Mouse (Mus musculus) erythroblast, embryonic 14.5 days (primary cell): ENCODE measurements around the gene Gm5475. TPM values are rescaled to one million over a fixed set of nuclear protein-coding genes. Genes with fewer than 3 reads are reported as not detected.
"Not testable (repeated sequence)": the region's sequence is repeated elsewhere in the genome, so short reads cannot be mapped to it uniquely, and the experiment has no call there.

Experiments
- H3K27me3 ChIP-seq: 2 replicates; pipeline ENCODE4 v1.6.1; 2012; ENCODE audit warnings: inconsistent platforms; ENCODE audit not compliant: control insufficient read depth
- H3K36me3 ChIP-seq: 2 replicates; pipeline ENCODE4 v1.6.1; 2012; ENCODE audit warnings: mild to moderate bottlenecking, inconsistent platforms; ENCODE audit not compliant: control insufficient read depth
- H3K4me1 ChIP-seq: 2 replicates; pipeline ENCODE4 v1.6.1; 2012; ENCODE audit warnings: inconsistent platforms; ENCODE audit not compliant: control insufficient read depth
- H3K4me3 ChIP-seq: replicated peaks from 2 replicates; pipeline ENCODE3; 2012; ENCODE audit warnings: moderate library complexity, mild to moderate bottlenecking, inconsistent platforms
- H3K9me3 ChIP-seq: 2 replicates; pipeline ENCODE4 v1.6.1; 2012; ENCODE audit warnings: low read length, inconsistent platforms, mixed read lengths; ENCODE audit not compliant: control insufficient read depth
- GATA1 ChIP-seq: IDR thresholded peaks from 2 replicates; pipeline ENCODE4 v1.6.1; 2012; ENCODE audit warnings: low read length, inconsistent platforms, mixed read lengths
- TAL1 ChIP-seq: IDR thresholded peaks from 3 replicates; pipeline ENCODE4 v1.6.1; 2012; ENCODE audit warnings: low read length, inconsistent platforms, mixed read lengths
- polyA plus RNA-seq: library from polyadenylated mRNA; stranded (reverse); fragments of >175 nt; gene quantifications from 2 replicates; pipeline ENCODE4 v1.2.3, GENCODE M21; 2012

Gene Gm5475
- polyA plus RNA-seq = not detected in 2 replicates

DNA sequence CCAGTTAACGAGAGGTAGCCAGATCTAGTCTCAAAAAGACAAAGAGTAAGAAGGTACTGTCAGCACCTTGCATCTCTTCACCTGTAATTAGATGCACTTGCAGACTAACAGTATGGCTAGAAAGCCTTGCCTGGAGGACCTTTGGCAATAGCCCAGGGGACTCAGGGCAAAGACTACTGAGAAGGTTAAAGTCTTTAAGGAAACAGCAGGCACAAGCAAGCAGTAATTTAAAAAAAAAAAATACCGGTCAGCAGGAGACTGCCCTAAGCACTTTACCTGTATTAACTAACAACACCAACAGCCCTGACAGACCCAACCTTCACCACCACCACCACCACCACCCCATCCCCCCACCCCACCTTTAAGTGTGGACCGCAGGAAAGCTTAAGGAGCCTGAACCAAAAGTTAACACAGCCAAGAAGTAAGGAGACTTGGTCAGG is at the start of gene Gm5475:
TSS of gene Gm5475 (plus strand) at position 390 of the 440 bp plus-strand sequence.
- peaks cover 42% of the 10 kb centered on the region for H3K36me3 ChIP-seq
- peaks cover 36% of the 10 kb centered on the region for H3K27me3 ChIP-seq
- H3K4me3 ChIP-seq = peak within 1 kb of the TSS; percentile 93
- H3K4me1 ChIP-seq = peaks cover 68% of the 10 kb centered on the region
- not testable (repeated sequence) for H3K9me3 ChIP-seq

- TF ChIP-seq GATA1 = no peak
- TF ChIP-seq TAL1 = no peak
- no peaks in the 10 kb centered on the region; the same call in 1 of the 2 replicates for H3K9me3 ChIP-seq
These were observed 46.9 kb upstream of the Gm5475 start for GRCm38 (mm10) chr15:100375066-100375465.

GRCm38 (mm10) chr15:100377847-100378505 is 44.0 kb upstream of the Gm5475 start:
- H3K9me3 ChIP-seq, H3K36me3 ChIP-seq, H3K27me3 ChIP-seq, H3K4me3 ChIP-seq, H3K4me1 ChIP-seq: not testable (repeated sequence)

More at GRCm38 (mm10) chr15:100375066-100375465, 46.9 kb upstream of the Gm5475 start:
- Histone ChIP-seq H3K27me3 (no peaks in the 10 kb centered on the region), H3K4me1 (peaks cover 2% of the 10 kb centered on the region; the same call in 1 of the 2 replicates), H3K36me3 (no peaks in the 10 kb centered on the region), H3K4me3 (no peak overlapping the region)

DNA sequence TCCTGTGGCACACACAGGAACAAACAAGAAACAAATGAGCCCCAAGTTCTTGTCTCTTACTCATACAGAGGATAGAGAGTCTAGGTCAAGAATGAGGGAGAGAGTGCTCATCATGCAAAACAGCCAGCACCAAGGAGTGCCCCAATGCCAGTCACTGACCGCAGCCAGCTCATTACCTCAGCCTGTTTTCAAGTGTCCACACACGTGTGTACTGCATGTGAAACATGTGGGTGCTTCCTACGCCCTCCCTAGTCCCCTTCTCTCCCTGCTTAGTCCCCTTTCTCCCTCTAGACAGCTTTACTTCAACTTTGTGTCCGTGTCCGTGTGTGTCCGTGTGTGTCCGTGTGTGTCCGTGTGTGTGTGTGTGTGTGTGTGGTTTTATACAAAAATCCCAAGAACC is 42.3 kb upstream of the Gm5475 start:
- no peak overlapping the region for H3K4me3 ChIP-seq
- no peaks in the 10 kb centered on the region for H3K36me3 ChIP-seq
- H3K27me3 ChIP-seq = no peaks in the 10 kb centered on the region
- H3K4me1 ChIP-seq = peaks cover 4% of the 10 kb centered on the region
- H3K9me3 ChIP-seq = no peaks in the 10 kb centered on the region
- TF ChIP-seq TAL1 (no peak), GATA1 (no peak)

GRCm38 (mm10) chr15:100380104-100380503 is 41.8 kb upstream of the Gm5475 start:
- Histone ChIP-seq H3K4me1 (peaks cover 4% of the 10 kb centered on the region), H3K36me3 (no peaks in the 10 kb centered on the region), H3K9me3 (no peaks in the 10 kb centered on the region), H3K27me3 (no peaks in the 10 kb centered on the region), H3K4me3 (no peak overlapping the region)
- no peak for TF ChIP-seq GATA1
- no peak for TF ChIP-seq TAL1

- Histone ChIP-seq H3K4me3 (no peak overlapping the region), H3K4me1 (peaks cover 25% of the 10 kb centered on the region), H3K36me3 (peaks cover 39% of the 10 kb centered on the region), H3K27me3 (no peaks in the 10 kb centered on the region), H3K9me3 (no peaks in the 10 kb centered on the region)
- TF ChIP-seq TAL1 = no peak
- no peak for TF ChIP-seq GATA1
These were observed 36.2 kb upstream of the Gm5475 start for GRCm38 (mm10) chr15:100385705-100386104.

DNA sequence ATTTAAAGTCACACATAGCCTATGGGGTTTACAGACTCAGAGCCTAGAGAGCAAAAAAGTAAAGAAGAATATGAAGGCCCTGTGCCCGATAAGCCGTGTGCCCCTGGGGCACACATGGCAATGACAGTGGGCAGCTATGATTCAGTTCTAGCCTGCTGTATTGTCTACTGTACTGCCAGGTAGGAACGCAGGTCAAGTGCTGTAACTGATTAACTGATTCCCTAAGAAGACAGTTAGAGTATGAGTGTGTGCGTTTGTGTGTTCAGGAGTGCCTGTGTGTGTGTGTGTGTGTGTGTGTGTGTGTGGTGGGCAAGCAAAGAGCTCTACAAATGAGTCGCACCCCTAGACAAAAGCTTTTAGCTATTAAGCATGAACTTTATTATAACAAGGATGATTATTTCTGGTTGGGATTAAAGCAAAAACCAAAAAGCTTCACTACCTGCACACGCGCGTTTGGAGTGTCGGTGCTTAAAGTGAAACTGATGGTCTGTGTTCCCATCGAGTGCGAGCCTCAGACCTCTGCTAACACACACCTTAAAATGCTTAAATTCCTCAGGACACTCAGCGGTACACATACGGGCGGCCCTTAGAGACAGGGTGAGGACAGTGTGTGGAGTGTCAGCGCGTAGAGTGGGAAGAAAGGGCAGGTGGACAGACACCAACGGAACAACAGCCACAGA is 34.3 kb upstream of the Gm5475 start:
- Histone ChIP-seq H3K4me1 (peaks cover 45% of the 10 kb centered on the region), H3K9me3 (no peaks in the 10 kb centered on the region)
- TF ChIP-seq GATA1 (no peak), TAL1 (no peak)

GRCm38 (mm10) chr15:100388224-100388835 is 33.6 kb upstream of the Gm5475 start:
- H3K4me1 ChIP-seq = peaks cover 49% of the 10 kb centered on the region
- H3K4me3 ChIP-seq = no peak overlapping the region
- TF ChIP-seq GATA1 (no peak), TAL1 (no peak)
- H3K27me3 ChIP-seq = no peaks in the 10 kb centered on the region
- peaks cover 65% of the 10 kb centered on the region for H3K36me3 ChIP-seq
- no peaks in the 10 kb centered on the region for H3K9me3 ChIP-seq

More for the DNA sequence above, 34.3 kb upstream of the Gm5475 start:
- no peak overlapping the region for H3K4me3 ChIP-seq
- H3K27me3 ChIP-seq = no peaks in the 10 kb centered on the region
- peaks cover 59% of the 10 kb centered on the region for H3K36me3 ChIP-seq

DNA sequence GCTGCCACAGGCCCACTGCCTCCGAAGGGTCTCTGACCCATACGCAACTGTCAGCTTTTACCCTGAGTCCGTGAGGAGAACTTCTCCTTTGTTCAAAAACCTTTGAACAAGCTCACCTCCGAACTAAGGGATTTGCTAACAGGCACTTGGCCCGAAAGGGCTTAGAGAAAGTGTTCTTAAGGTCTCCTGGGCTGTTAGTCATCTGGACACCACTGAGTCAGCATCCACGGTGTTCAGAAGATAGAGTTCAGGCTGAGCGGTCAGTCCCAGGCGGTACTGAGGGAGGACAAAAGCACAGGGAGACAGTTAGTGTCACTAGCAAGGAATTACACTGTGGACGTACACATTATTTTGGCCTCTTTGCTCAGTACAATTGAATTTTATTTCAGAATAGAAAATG is 33.1 kb upstream of the Gm5475 start:
- no peaks in the 10 kb centered on the region for H3K27me3 ChIP-seq
- H3K4me1 ChIP-seq = peaks cover 54% of the 10 kb centered on the region
- TF ChIP-seq GATA1 = no peak
- TF ChIP-seq TAL1 = no peak
- no peak overlapping the region for H3K4me3 ChIP-seq
- peaks cover 71% of the 10 kb centered on the region for H3K36me3 ChIP-seq
- no peaks in the 10 kb centered on the region for H3K9me3 ChIP-seq
